Mouse (Mus musculus): ENCODE results near the gene Mrgbp.

Mrgbp gene

GRCm38 (mm10) chr2:180581002-180581401, at the start of gene Mrgbp:
Gene Mrgbp (plus strand): TSS chr2:180581304.
- no peak for DNase-seq (ENCODE audit: low spot score)

GRCm38 (mm10) chr2:180531671-180532385, 49.3 kb upstream of the Mrgbp start:
- DNase-seq (ENCODE audit: low spot score), result no peak

- no peak for DNase-seq (ENCODE audit: low spot score)
These were observed 48.6 kb upstream of the Mrgbp start for GRCm38 (mm10) chr2:180532386-180532995.

DNA sequence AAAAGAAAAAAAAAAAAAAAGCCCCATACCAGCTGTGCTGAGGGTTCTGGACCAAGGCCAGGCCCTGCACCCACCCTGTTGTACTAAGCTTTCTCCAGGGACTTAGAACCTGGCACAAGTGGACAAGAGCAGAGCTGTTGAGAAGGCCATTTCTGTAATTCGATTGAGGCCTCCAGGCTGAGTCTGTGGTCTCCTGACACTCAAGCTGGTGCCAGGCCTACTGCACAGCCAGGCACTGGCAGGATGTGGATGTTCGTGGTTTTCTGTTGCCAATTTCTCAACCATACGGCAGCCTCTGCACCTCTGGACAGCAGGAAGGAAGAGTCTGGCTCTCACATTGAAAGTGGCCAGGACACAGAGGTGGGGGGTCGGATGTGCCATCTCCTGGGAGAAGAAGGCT, 47.9 kb upstream of the Mrgbp start:
- DNase-seq (ENCODE audit: low spot score), result no peak

DNA sequence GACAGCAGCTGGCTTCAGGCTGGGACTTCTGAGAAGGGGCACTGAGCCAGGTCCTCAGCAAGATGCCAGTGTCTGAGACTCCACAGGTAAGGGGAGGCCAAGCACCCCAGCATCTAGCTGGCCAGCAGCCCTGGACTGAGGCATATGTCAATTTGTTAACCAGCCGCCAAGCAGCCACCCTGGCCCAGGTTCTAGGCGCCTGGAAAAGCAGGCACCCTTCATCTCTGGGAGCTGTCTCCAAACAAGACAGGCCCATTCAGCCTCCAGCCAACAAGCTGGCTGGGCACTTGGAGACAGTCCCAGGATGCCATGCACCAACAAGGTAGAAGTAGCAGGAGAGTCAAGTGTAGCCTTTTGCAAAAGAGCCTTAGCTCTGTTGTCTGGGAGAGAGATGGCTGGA, 37.4 kb upstream of the Mrgbp start:
- DNase-seq (ENCODE audit: low spot score), result no peak

DNA sequence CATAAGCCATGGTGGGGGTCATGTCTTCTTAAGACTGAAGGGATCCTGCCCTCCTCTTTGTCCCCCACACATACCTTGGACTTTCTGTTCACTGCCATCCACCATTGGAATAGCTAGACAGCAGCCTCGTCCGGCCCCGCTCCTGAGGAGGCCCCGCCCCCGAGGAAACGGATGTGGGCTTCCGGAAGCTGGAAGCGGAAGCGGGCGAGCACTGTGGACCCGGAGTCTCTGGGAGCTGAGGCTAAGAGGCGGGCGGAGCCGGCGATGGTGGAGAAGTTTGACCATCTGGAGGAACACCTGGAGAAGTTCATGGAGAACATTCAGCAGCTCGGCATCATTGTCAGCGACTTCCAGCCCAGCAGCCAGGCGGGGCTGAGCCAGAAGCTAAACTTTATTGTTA, 36.1 kb upstream of the Mrgbp start:
- no peak for DNase-seq (ENCODE audit: low spot score)

- no peak for DNase-seq (ENCODE audit: low spot score)
These were observed 33.6 kb upstream of the Mrgbp start for GRCm38 (mm10) chr2:180547384-180548106.

GRCm38 (mm10) chr2:180552340-180552739, 28.8 kb upstream of the Mrgbp start:
- DNase-seq (ENCODE audit: low spot score), result no peak

DNA sequence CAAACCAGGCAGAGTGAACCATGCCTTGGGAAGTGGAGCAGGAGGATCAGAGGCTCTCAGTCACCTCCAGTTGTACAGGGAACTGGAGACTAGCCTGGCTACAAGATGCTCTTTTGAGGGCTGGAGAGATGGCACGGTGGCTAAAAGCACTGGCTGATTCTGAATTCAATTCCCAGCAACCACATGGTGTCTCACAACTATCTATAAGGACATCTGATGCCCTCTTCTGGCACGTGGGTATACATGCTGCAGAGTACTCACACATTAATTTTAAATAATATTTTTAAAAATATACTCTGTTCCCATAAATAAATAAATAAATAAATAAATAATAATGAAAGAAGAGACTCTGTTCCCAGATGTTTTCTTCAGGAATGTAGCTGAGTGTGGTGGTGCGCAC, 25.9 kb upstream of the Mrgbp start:
- DNase-seq (ENCODE audit: low spot score), result no peak

- DNase-seq (ENCODE audit: low spot score), result no peak
These were observed 24.6 kb upstream of the Mrgbp start for GRCm38 (mm10) chr2:180556470-180556869.

- no peak for DNase-seq (ENCODE audit: low spot score)
These were observed 20.9 kb upstream of the Mrgbp start for GRCm38 (mm10) chr2:180560245-180560644.

- DNase-seq (ENCODE audit: low spot score), result no peak
These were observed 19.0 kb upstream of the Mrgbp start for GRCm38 (mm10) chr2:180562146-180562545.

DNA sequence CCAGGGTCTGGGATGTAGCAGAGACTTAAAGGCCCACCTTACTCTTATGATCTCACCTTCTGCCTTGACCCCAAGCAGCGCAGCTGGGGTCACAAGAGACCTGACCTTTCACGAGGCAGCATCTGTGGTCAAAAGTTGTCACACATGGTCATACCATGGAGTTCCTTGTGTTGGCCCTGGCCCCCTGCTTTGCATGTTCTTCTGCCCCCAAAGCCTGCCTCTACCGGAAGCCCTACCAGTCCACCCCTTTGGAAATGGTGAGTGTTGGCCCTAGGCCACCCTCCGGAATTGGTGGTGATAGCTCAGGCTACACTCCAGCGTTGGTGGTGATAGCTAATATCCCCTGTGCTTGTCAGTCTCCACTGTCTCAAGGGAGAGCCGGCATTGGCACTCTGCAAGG, 17.8 kb upstream of the Mrgbp start:
- no peak for DNase-seq (ENCODE audit: low spot score)

DNA sequence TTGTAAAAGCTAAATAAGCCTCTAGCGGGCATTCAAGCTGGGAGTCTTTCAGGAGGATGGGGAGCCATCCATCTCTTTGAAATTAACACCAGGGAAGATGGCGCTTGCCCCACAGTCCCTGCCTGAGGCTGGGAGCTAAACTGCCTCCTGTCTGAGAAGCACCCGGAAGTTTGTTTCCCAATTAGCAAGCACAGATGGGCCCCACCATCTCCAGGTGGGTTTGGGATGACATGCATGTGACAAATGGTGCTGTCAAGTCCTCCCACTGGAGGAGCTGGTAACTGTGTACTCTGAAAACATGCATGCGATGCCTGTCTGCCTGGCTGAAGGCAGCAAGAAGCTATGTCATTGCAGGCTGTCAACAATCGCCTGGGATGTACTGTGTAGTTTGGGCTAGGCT, 17.3 kb upstream of the Mrgbp start:
- DNase-seq (ENCODE audit: low spot score), result no peak

- DNase-seq (ENCODE audit: low spot score), result no peak
These were observed 14.7 kb upstream of the Mrgbp start for GRCm38 (mm10) chr2:180566240-180566913.

DNA sequence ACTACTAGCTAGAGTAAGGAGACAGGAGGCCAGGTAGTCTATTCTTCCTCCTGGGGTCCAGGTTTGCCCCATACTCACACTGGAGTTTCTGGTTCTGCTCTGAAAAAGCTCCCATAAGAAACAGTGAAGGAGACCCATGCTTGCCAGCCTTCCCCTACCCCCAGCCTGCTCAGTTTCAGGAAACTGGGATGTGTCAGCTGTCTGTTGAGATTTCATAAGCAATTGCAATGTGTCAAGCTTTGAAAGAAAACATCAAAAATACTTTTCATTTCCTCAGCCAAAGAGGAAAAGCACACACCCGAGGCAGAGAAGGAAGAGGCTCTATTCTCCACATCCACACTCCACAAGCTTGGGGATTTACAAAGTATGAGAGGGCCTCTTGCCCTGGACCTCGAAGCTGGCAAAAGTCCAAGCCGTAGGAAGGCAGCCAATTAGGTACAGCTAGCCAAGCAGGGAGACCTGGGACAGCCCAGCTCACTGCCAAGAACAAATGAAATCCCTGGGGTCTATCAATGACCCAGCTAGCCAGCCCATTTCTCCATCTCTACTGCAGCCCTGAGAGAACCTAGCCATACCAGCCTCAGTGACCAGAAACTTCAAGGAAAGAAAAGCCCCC, 12.0 kb upstream of the Mrgbp start:
- DNase-seq (ENCODE audit: low spot score), result no peak

- DNase-seq (ENCODE audit: low spot score), result no peak
These were observed 4.6 kb upstream of the Mrgbp start for GRCm38 (mm10) chr2:180576482-180576881.

DNA sequence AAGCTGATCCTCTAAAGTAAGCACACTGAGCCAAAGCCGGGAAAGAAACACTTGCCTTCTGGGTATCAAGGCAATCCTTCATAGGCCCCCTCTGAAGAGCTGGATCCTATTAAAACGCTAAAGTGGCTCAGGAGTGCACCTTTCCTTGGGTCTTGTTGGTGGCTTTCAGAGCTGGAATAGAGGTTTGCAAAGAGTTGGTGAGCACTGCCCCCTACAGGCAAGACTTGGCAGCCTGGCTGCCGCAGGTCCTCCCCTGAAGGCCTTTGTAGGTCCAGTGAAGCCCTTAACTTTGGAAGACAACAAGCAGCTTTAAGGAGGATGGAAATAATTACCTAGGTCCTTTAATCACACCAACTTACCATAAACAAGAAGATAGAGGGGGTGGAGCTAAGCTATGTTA, 2.4 kb upstream of the Mrgbp start:
- DNase-seq (ENCODE audit: low spot score), result no peak

DNA sequence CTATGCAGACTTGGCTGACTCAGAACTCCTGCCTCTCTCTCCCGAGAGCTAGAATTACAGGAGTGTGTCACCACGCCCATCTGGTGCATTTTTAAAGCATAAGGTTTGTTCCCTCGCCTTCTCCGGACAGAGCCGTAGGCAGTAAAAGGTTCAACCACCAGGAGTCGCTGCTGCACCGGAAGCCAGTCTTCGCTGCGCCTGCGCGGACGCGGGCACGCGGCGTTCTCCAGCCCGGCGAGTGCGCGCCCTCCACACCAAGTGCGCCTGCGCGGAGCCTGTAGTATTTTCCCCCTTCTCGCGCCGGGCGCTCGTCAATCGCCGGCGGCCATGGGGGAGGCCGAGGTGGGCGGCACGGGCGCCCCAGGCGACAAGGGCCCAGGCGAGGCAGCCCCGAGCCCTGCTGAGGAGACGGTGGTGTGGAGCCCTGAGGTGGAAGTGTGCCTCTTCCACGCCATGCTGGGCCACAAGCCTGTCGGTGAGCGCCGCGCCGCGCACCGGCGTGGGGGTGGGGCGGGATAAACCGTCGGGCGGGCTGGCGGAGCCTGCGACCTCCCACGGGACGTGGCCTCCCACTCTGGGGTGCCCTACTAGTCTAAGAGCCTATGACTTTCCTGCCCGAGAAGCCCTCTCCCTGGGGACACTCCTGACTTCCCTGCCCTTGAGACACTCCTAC, 1.5 kb downstream of the Mrgbp start:
- DNase-seq (ENCODE audit: low spot score), result peak; percentile 91

DNA sequence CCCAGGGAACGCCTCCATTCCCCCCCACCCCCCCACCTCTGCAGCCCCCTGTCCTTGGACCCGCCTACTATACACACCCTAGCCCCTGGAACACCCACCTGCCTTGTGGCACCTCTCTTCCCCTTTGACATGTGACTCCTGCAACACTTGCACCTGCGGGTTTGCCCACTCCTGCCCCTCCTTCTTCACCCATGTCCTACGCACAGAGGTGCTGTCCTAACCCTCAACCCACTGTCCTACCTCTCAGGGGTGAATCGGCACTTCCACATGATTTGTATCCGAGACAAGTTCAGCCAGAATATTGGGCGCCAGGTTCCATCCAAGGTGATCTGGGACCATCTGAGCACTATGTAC, 2.0 kb downstream of the Mrgbp start:
- no peak for DNase-seq (ENCODE audit: low spot score)

GRCm38 (mm10) chr2:180588736-180589122, 7.6 kb downstream of the Mrgbp start:
- DNase-seq (ENCODE audit: low spot score), result no peak

Data from ovary, adult 18-20 months (tissue).